Mouse (Mus musculus): Measurements from ENCODE around the gene Slc7a15.

GRCm38 (mm10) chr12:8555419-8555818 lies 43.4 kb downstream of the Slc7a15 start:
- TF ChIP-seq CTCF (IDR thresholded peaks at IDR 0.05; ENCODE audit: extremely low read depth, insufficient read length, insufficient replicate concordance, low read depth, low read length): no peak
- TF ChIP-seq POLR2A (IDR thresholded peaks at IDR 0.05; ENCODE audit: low read depth, low read length): no peak
